In genomic region chr16:40466596-40466995, GRCm38 (mm10) we compare ENCODE assay signal across 9 mouse cellular contexts.
DNase-seq lines count a peak whose midpoint lies in the region; ATAC-seq lines count a peak whose summit lies in the region.
"Had no signal": no experiment of that assay in that cellular context is flagged by ENCODE, and none has a peak within 500 bp of the region (broad histone marks: within the 10 kb centered on the region; RNA-seq: fewer than 3 reads in every experiment).

No protein-coding gene starts in this region.

- no peak overlapping the region for H3K4me3 ChIP-seq in hindbrain, embryonic 10.5 days
- no peak overlapping the region for H3K4me3 ChIP-seq in hindbrain, embryonic 12.5 days
- no peak overlapping the region for H3K4me3 ChIP-seq in limb, embryonic 11.5 days (ENCODE audit: low read depth, low read length)
- H3K4me3 ChIP-seq: lung, embryonic 15.5 days had no signal

- H3K36me3 ChIP-seq in hindbrain, embryonic 10.5 days = no peaks in the 10 kb centered on the region
- no peaks in the 10 kb centered on the region for H3K36me3 ChIP-seq in hindbrain, embryonic 12.5 days
- H3K36me3 ChIP-seq in limb, embryonic 11.5 days (ENCODE audit: control insufficient read depth, insufficient read depth, low read length) = no peaks in the 10 kb centered on the region
- H3K36me3 ChIP-seq: lung, embryonic 15.5 days had no signal

- 22% methylated on average over 8 of the region's 8 CpGs for WGBS in hindbrain, embryonic 10.5 days
- 20% methylated on average over 8 of the region's 8 CpGs for WGBS in hindbrain, embryonic 12.5 days
- WGBS in limb, embryonic 11.5 days = 17% methylated on average over 8 of the region's 8 CpGs

- peak; percentile 11 for DNase-seq in hindbrain, embryonic 10.5 days (ENCODE audit: low spot score)
- DNase-seq in thymus, postnatal 4 days = peak; percentile 8
- DNase-seq in thymus, postnatal 25 days = no peak
- DNase-seq in embryo, embryonic 11 days = peak; percentile 50
- peak; percentile 55 for DNase-seq in limb, embryonic 11.5 days (ENCODE audit: low spot score)
- DNase-seq in yolk sac, embryonic 10.5 days (ENCODE audit: low spot score) = no peak
- no peak for DNase-seq in urinary bladder, postnatal 10 days (ENCODE audit: low spot score)

- ATAC-seq in hindbrain, embryonic 12.5 days (ENCODE audit: low FRiP score) = no peak
- no peak for ATAC-seq in limb, embryonic 11.5 days (ENCODE audit: insufficient number of reproducible peaks, low FRiP score, low TSS enrichment, low read depth)

- no peak overlapping the region for H3K4me2 ChIP-seq in hindbrain, embryonic 12.5 days (replicated peaks)
- no peak overlapping the region for H3K4me2 ChIP-seq in limb, embryonic 11.5 days (ENCODE audit: low read depth, severe bottlenecking)
- H3K4me2 ChIP-seq: lung, embryonic 15.5 days had no signal

- H3K9me3 ChIP-seq in hindbrain, embryonic 10.5 days = no peaks in the 10 kb centered on the region
- H3K9me3 ChIP-seq in hindbrain, embryonic 12.5 days (replicated peaks) = no peaks in the 10 kb centered on the region
- H3K9me3 ChIP-seq in limb, embryonic 11.5 days (ENCODE audit: control insufficient read depth, low read length) = no peaks in the 10 kb centered on the region
- H3K9me3 ChIP-seq: lung, embryonic 15.5 days had no signal

- H3K9ac ChIP-seq in hindbrain, embryonic 12.5 days = no peak overlapping the region
- no peak overlapping the region for H3K9ac ChIP-seq in limb, embryonic 11.5 days (ENCODE audit: low read length)
- H3K9ac ChIP-seq: lung, embryonic 15.5 days had no signal

- no peak overlapping the region for H3K27ac ChIP-seq in hindbrain, embryonic 10.5 days
- no peak overlapping the region for H3K27ac ChIP-seq in hindbrain, embryonic 12.5 days
- no peak overlapping the region for H3K27ac ChIP-seq in limb, embryonic 11.5 days (replicated peaks; ENCODE audit: low read depth, low read length)
- H3K27ac ChIP-seq: lung, embryonic 15.5 days had no signal

- H3K4me1 ChIP-seq in hindbrain, embryonic 10.5 days (replicated peaks) = no peaks in the 10 kb centered on the region
- H3K4me1 ChIP-seq in hindbrain, embryonic 12.5 days = no peaks in the 10 kb centered on the region
- H3K4me1 ChIP-seq in limb, embryonic 11.5 days (ENCODE audit: control insufficient read depth, insufficient read depth, low read length) = no peaks in the 10 kb centered on the region

- no peaks in the 10 kb centered on the region for H3K27me3 ChIP-seq in hindbrain, embryonic 10.5 days (ENCODE audit: insufficient read depth, poor library complexity, severe bottlenecking)
- no peaks in the 10 kb centered on the region for H3K27me3 ChIP-seq in hindbrain, embryonic 12.5 days
- H3K27me3 ChIP-seq in limb, embryonic 11.5 days (ENCODE audit: control insufficient read depth, insufficient read depth, low read length) = no peaks in the 10 kb centered on the region
- H3K27me3 ChIP-seq: lung, embryonic 15.5 days had no signal

Comparison
In these comparisons a context has a peak if more than half of its experiments do, and no peak if none do; other contexts are left out.
1. DNase-seq: peak in hindbrain, embryonic 10.5 days (single experiment), thymus, postnatal 4 days (single experiment), embryo, embryonic 11 days (single experiment) and limb, embryonic 11.5 days (single experiment); none in thymus, postnatal 25 days (single experiment), yolk sac, embryonic 10.5 days (single experiment) and urinary bladder, postnatal 10 days (single experiment).